Mouse (Mus musculus) cerebellum, adult 2 months (tissue): ENCODE data around the gene Mtmr10.

ENCODE experiments used
- CTCF ChIP-seq: fragments of 200-500 bp; IDR thresholded peaks from 2 replicates; pipeline ENCODE4 v1.5.1; 2011; ENCODE audit warnings: low read depth, mild to moderate bottlenecking, control low read depth, low read length, moderate library complexity, borderline replicate concordance; ENCODE audit not compliant: insufficient read depth
- POLR2A ChIP-seq: fragments of 200-500 bp; IDR thresholded peaks from 2 replicates; pipeline ENCODE4 v1.6.1; 2011; ENCODE audit warnings: low read length, control low read depth, borderline replicate concordance; ENCODE audit not compliant: insufficient read depth

DNA sequence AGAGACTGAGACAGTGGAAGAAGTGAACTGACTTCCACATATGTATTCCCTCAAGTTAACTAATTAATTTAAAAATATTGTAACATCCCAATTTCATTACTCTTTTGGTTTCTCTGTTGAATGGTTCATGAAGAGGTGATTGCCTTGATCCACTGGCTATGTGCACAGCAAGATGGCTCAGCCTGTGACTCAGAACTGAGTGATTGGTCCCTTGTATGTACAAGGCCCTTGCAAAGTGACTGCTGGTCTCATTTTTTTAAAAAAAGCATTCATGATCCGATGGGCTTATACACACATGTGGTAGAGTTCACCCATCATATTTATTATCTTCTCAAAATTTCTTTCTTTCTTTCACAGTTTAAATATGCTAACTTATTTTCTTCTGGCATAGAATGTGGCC is 8.9 kb upstream of the Mtmr10 start:
- TF ChIP-seq CTCF: no peak
- no peak for TF ChIP-seq POLR2A
